Mouse (Mus musculus): Measurements from ENCODE around the gene Mcm2. TPM values are rescaled to one million over a fixed set of nuclear protein-coding genes. Genes with fewer than 3 reads are reported as not detected.

Mcm2 gene
- polyA plus RNA-seq (2015; fragmentation: Nextera tagmentation; extraction: Ambion mirVana), result 16.2 and 20.7 TPM in 2 replicates

GRCm38 (mm10) chr6:88898534-88899048, at the start of gene Mcm2:
Mcm2 (minus strand) TSS chr6:88898780.
- WGBS, result 0% methylated on average over 33 of the region's 33 CpGs

GRCm38 (mm10) chr6:88947771-88948170, 49.2 kb upstream of the Mcm2 start:
- Histone ChIP-seq H3K9me3 (replicated peaks; ENCODE audit: control insufficient read depth, low read length, poor library complexity, severe bottlenecking) (no peaks in the 10 kb centered on the region), H3K27ac (ENCODE audit: low read length) (no peak overlapping the region), H3K4me1 (ENCODE audit: control insufficient read depth, insufficient read depth, low read length) (peaks cover 11% of the 10 kb centered on the region), H3K9ac (ENCODE audit: low read depth, low read length) (no peak overlapping the region), H3K4me3 (ENCODE audit: low read depth, low read length) (no peak overlapping the region), H3K36me3 (ENCODE audit: control insufficient read depth, insufficient read depth, low read length) (no peaks in the 10 kb centered on the region), H3K4me2 (ENCODE audit: low read length) (no peak overlapping the region), H3K27me3 (ENCODE audit: control insufficient read depth, insufficient read depth, low read depth, low read length) (no peaks in the 10 kb centered on the region)
- ATAC-seq, result no peak

More at GRCm38 (mm10) chr6:88898534-88899048, at the start of gene Mcm2:
- peak; percentile 73 for ATAC-seq
- Histone ChIP-seq H3K4me1 (ENCODE audit: control insufficient read depth, insufficient read depth, low read length) (peaks cover 20% of the 10 kb centered on the region), H3K9ac (ENCODE audit: low read depth, low read length) (peak within 1 kb of the TSS; percentile 72), H3K36me3 (ENCODE audit: control insufficient read depth, insufficient read depth, low read length) (no peaks in the 10 kb centered on the region), H3K27me3 (ENCODE audit: control insufficient read depth, insufficient read depth, low read depth, low read length) (no peaks in the 10 kb centered on the region), H3K27ac (ENCODE audit: low read length) (0 out of 2 replicates have a peak within 1 kb of the TSS, but pooled peaks have one; percentile 50), H3K4me2 (ENCODE audit: low read length) (peak within 1 kb of the TSS; percentile 99), H3K4me3 (ENCODE audit: low read depth, low read length) (peak within 1 kb of the TSS; percentile 57), H3K9me3 (replicated peaks; ENCODE audit: control insufficient read depth, low read length, poor library complexity, severe bottlenecking) (no peaks in the 10 kb centered on the region)

GRCm38 (mm10) chr6:88946442-88946841, 47.9 kb upstream of the Mcm2 start:
- H3K9me3 ChIP-seq (replicated peaks; ENCODE audit: control insufficient read depth, low read length, poor library complexity, severe bottlenecking), result no peaks in the 10 kb centered on the region
- peaks cover 24% of the 10 kb centered on the region for H3K4me1 ChIP-seq (ENCODE audit: control insufficient read depth, insufficient read depth, low read length)
- peak overlapping the region; percentile 1; the same call in 1 of the 2 replicates for H3K27ac ChIP-seq (ENCODE audit: low read length)
- ATAC-seq, result no peak
- H3K9ac ChIP-seq (ENCODE audit: low read depth, low read length), result no peak overlapping the region
- no peaks in the 10 kb centered on the region for H3K36me3 ChIP-seq (ENCODE audit: control insufficient read depth, insufficient read depth, low read length)
- H3K4me2 ChIP-seq (ENCODE audit: low read length), result no peak overlapping the region
- no peak overlapping the region for H3K4me3 ChIP-seq (ENCODE audit: low read depth, low read length)
- H3K27me3 ChIP-seq (ENCODE audit: control insufficient read depth, insufficient read depth, low read depth, low read length), result no peaks in the 10 kb centered on the region
- 68% methylated on average over 6 of the region's 6 CpGs for WGBS

- H3K4me2 ChIP-seq (ENCODE audit: low read length), result peak overlapping the region; percentile 21; the same call in 1 of the 2 replicates
- no peaks in the 10 kb centered on the region for H3K9me3 ChIP-seq (replicated peaks; ENCODE audit: control insufficient read depth, low read length, poor library complexity, severe bottlenecking)
- no peak overlapping the region for H3K9ac ChIP-seq (ENCODE audit: low read depth, low read length)
- H3K36me3 ChIP-seq (ENCODE audit: control insufficient read depth, insufficient read depth, low read length), result no peaks in the 10 kb centered on the region
- peak overlapping the region; percentile 84 for H3K27ac ChIP-seq (ENCODE audit: low read length)
- H3K27me3 ChIP-seq (ENCODE audit: control insufficient read depth, insufficient read depth, low read depth, low read length), result no peaks in the 10 kb centered on the region
- peaks cover 44% of the 10 kb centered on the region for H3K4me1 ChIP-seq (ENCODE audit: control insufficient read depth, insufficient read depth, low read length)
- WGBS, result 63% methylated on average over 6 of the region's 6 CpGs
- no peak overlapping the region for H3K4me3 ChIP-seq (ENCODE audit: low read depth, low read length)
- 0 out of 2 replicates have a peak, but pooled peaks have one; percentile 18 for ATAC-seq
These were observed 45.1 kb upstream of the Mcm2 start for GRCm38 (mm10) chr6:88943666-88944065.

DNA sequence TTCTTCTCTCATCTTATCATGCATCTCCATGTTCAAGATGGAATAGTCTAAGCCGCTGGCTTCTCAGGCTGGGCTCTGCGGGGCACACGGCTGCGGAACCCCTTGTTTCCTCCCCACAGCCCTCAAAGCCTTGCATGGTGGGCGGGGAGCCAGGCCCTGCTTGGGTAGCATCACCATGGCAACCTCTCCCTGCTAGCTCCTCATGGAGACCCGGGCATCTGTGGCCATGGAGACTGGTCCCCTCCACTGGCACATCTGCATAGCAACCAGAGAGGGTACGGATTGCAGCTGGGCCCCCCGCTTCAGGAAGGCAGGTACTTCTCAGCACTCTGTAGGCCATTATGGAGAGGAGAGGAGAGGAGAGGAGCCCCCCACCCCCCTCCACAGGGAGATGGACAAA, 44.0 kb upstream of the Mcm2 start:
- 10% methylated on average over 8 of the region's 8 CpGs for WGBS
- peak; percentile 87 for ATAC-seq
- H3K9ac ChIP-seq (ENCODE audit: low read depth, low read length), result no peak overlapping the region; the same call in 1 of the 2 replicates

GRCm38 (mm10) chr6:88941628-88942027, 43.0 kb upstream of the Mcm2 start:
- 51% methylated on average over 4 of the region's 4 CpGs for WGBS
- Histone ChIP-seq H3K4me3 (ENCODE audit: low read depth, low read length) (no peak overlapping the region), H3K9ac (ENCODE audit: low read depth, low read length) (no peak overlapping the region), H3K27me3 (ENCODE audit: control insufficient read depth, insufficient read depth, low read depth, low read length) (no peaks in the 10 kb centered on the region), H3K4me2 (ENCODE audit: low read length) (no peak overlapping the region), H3K4me1 (ENCODE audit: control insufficient read depth, insufficient read depth, low read length) (peaks cover 63% of the 10 kb centered on the region), H3K27ac (ENCODE audit: low read length) (peak overlapping the region; percentile 84), H3K36me3 (ENCODE audit: control insufficient read depth, insufficient read depth, low read length) (no peaks in the 10 kb centered on the region), H3K9me3 (replicated peaks; ENCODE audit: control insufficient read depth, low read length, poor library complexity, severe bottlenecking) (no peaks in the 10 kb centered on the region)
- no peak for ATAC-seq

More for the DNA sequence above, 44.0 kb upstream of the Mcm2 start:
- Histone ChIP-seq H3K4me1 (ENCODE audit: control insufficient read depth, insufficient read depth, low read length) (peaks cover 54% of the 10 kb centered on the region), H3K4me3 (ENCODE audit: low read depth, low read length) (no peak overlapping the region), H3K36me3 (ENCODE audit: control insufficient read depth, insufficient read depth, low read length) (no peaks in the 10 kb centered on the region), H3K27me3 (ENCODE audit: control insufficient read depth, insufficient read depth, low read depth, low read length) (no peaks in the 10 kb centered on the region), H3K27ac (ENCODE audit: low read length) (peak overlapping the region; percentile 84), H3K4me2 (ENCODE audit: low read length) (peak overlapping the region; percentile 39), H3K9me3 (replicated peaks; ENCODE audit: control insufficient read depth, low read length, poor library complexity, severe bottlenecking) (no peaks in the 10 kb centered on the region)

GRCm38 (mm10) chr6:88940090-88940916, 41.7 kb upstream of the Mcm2 start:
- Histone ChIP-seq H3K9me3 (replicated peaks; ENCODE audit: control insufficient read depth, low read length, poor library complexity, severe bottlenecking) (no peaks in the 10 kb centered on the region), H3K36me3 (ENCODE audit: control insufficient read depth, insufficient read depth, low read length) (no peaks in the 10 kb centered on the region), H3K4me3 (ENCODE audit: low read depth, low read length) (no peak overlapping the region), H3K4me1 (ENCODE audit: control insufficient read depth, insufficient read depth, low read length) (peaks cover 72% of the 10 kb centered on the region), H3K9ac (ENCODE audit: low read depth, low read length) (no peak overlapping the region), H3K4me2 (ENCODE audit: low read length) (no peak overlapping the region), H3K27me3 (ENCODE audit: control insufficient read depth, insufficient read depth, low read depth, low read length) (no peaks in the 10 kb centered on the region), H3K27ac (ENCODE audit: low read length) (no peak overlapping the region; the same call in 1 of the 2 replicates)
- ATAC-seq, result no peak
- 67% methylated on average over 9 of the region's 9 CpGs for WGBS

GRCm38 (mm10) chr6:88939281-88940089, 40.9 kb upstream of the Mcm2 start:
- peaks cover 72% of the 10 kb centered on the region for H3K4me1 ChIP-seq (ENCODE audit: control insufficient read depth, insufficient read depth, low read length)
- H3K4me2 ChIP-seq (ENCODE audit: low read length), result no peak overlapping the region
- H3K27ac ChIP-seq (ENCODE audit: low read length), result peak overlapping the region; percentile 28; the same call in 1 of the 2 replicates
- peak overlapping the region; percentile 31; the same call in 1 of the 2 replicates for H3K9ac ChIP-seq (ENCODE audit: low read depth, low read length)
- no peaks in the 10 kb centered on the region for H3K9me3 ChIP-seq (replicated peaks; ENCODE audit: control insufficient read depth, low read length, poor library complexity, severe bottlenecking)
- no peak for ATAC-seq
- no peak overlapping the region for H3K4me3 ChIP-seq (ENCODE audit: low read depth, low read length)
- no peaks in the 10 kb centered on the region for H3K27me3 ChIP-seq (ENCODE audit: control insufficient read depth, insufficient read depth, low read depth, low read length)
- WGBS, result 27% methylated on average over 12 of the region's 12 CpGs
- no peaks in the 10 kb centered on the region for H3K36me3 ChIP-seq (ENCODE audit: control insufficient read depth, insufficient read depth, low read length)

Measured in midbrain, embryonic 16.5 days (tissue).